ENCODE assay signal across 10 mouse cellular contexts in the genomic region with DNA sequence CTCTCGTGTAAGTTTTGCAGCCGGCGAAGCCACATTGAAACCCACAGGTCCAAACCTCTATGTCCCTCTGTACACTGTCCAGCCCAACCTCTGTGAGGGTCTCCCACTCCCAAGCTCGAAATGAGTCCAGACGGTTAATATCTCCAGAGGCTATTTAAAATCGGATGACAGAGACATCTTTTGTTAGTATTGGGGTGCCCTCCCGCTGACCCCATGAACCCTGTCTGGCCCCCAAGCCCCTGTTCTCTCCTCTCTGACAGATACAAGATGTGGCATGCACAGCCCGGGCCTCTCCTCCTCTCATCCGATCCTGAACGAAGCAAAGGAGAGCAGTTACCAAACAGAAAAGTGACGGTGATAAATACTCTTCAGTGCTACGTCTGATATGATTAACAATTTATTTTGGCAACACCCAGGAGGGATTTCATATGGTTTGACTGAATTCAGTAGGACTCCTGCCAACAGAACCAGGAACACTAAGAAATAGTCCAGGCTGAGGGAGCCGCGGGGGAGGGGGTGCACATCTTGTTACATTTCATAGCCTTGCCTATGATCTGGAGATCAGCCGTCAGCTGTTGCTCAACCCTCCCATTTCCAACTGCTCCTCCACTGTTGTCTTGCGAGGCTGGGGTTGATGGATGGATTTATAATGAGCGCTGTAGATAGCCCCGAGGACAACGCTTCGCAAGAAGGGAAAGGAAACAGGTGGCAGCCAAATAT.
DNase-seq lines count a peak whose midpoint lies in the region; ATAC-seq and TF ChIP-seq lines count a peak whose summit lies in the region.
"Had no signal": no experiment of that assay in that cellular context is flagged by ENCODE, and none has a peak within 500 bp of the region (broad histone marks: within the 10 kb centered on the region; RNA-seq: fewer than 3 reads in every experiment).

No protein-coding gene starts in this region.

- H3K27ac ChIP-seq in lung, embryonic 15.5 days = no peak overlapping the region
- H3K27ac ChIP-seq in forebrain, embryonic 16.5 days (ENCODE audit: low read length) = no peak overlapping the region
- H3K27ac ChIP-seq in midbrain, embryonic 13.5 days = no peak overlapping the region
- H3K27ac ChIP-seq: neural tube, embryonic 13.5 days had no signal

- H3K27me3 ChIP-seq in lung, embryonic 15.5 days = no peaks in the 10 kb centered on the region
- no peaks in the 10 kb centered on the region for H3K27me3 ChIP-seq in forebrain, embryonic 16.5 days (replicated peaks; ENCODE audit: control insufficient read depth, insufficient read depth, low read length)
- H3K27me3 ChIP-seq in midbrain, embryonic 13.5 days = no peaks in the 10 kb centered on the region
- H3K27me3 ChIP-seq: neural tube, embryonic 13.5 days; Patski had no signal

- H3K36me3 ChIP-seq in lung, embryonic 15.5 days = no peaks in the 10 kb centered on the region
- H3K36me3 ChIP-seq in forebrain, embryonic 16.5 days (ENCODE audit: control insufficient read depth, insufficient read depth) = no peaks in the 10 kb centered on the region
- no peaks in the 10 kb centered on the region for H3K36me3 ChIP-seq in midbrain, embryonic 13.5 days
- H3K36me3 ChIP-seq: neural tube, embryonic 13.5 days had no signal

- WGBS in lung, adult 2 months = 39% methylated on average over 20 of the region's 20 CpGs
- WGBS in lung, embryonic 15.5 days = 25% methylated on average over 20 of the region's 20 CpGs
- WGBS in forebrain, embryonic 16.5 days = 79% methylated on average over 20 of the region's 20 CpGs
- 88% methylated on average over 20 of the region's 20 CpGs for WGBS in midbrain, embryonic 13.5 days

- H3K4me1 ChIP-seq in lung, adult 2 months (ENCODE audit: control insufficient read depth, insufficient read depth, low read length) = peaks cover 6% of the 10 kb centered on the region
- H3K4me1 ChIP-seq in lung, embryonic 15.5 days = peaks cover 14% of the 10 kb centered on the region
- H3K4me1 ChIP-seq in forebrain, embryonic 16.5 days (replicated peaks; ENCODE audit: control insufficient read depth, insufficient read depth, low read length) = no peaks in the 10 kb centered on the region
- H3K4me1 ChIP-seq in midbrain, embryonic 13.5 days (replicated peaks) = no peaks in the 10 kb centered on the region

- no peak overlapping the region for H3K9ac ChIP-seq in lung, embryonic 15.5 days
- H3K9ac ChIP-seq in forebrain, embryonic 16.5 days (replicated peaks; ENCODE audit: low read depth, low read length) = no peak overlapping the region
- no peak overlapping the region for H3K9ac ChIP-seq in midbrain, embryonic 13.5 days (replicated peaks)
- H3K9ac ChIP-seq: neural tube, embryonic 13.5 days had no signal

- no peak for TF ChIP-seq POLR2A in lung, adult 2 months (IDR thresholded peaks at IDR 0.05; ENCODE audit: borderline replicate concordance, extremely low read depth, low read depth, low read length)

- peak; percentile 98 for ATAC-seq in lung, embryonic 15.5 days (ENCODE audit: borderline replicate concordance, extremely low read depth, low FRiP score, low TSS enrichment)
- no peak for ATAC-seq in forebrain, embryonic 16.5 days
- ATAC-seq in midbrain, embryonic 13.5 days = no peak
- ATAC-seq: Patski had no signal

- H3K4me3 ChIP-seq in lung, adult 2 months (replicated peaks; ENCODE audit: extremely low read depth, low read depth, low read length) = no peak overlapping the region
- H3K4me3 ChIP-seq in lung, embryonic 15.5 days = no peak overlapping the region
- H3K4me3 ChIP-seq in forebrain, embryonic 16.5 days (replicated peaks; ENCODE audit: low read length) = no peak overlapping the region
- H3K4me3 ChIP-seq in midbrain, embryonic 13.5 days (replicated peaks) = no peak overlapping the region
- H3K4me3 ChIP-seq: neural tube, embryonic 13.5 days had no signal

- no peaks in the 10 kb centered on the region for H3K9me3 ChIP-seq in lung, embryonic 15.5 days
- H3K9me3 ChIP-seq in forebrain, embryonic 16.5 days (ENCODE audit: control insufficient read depth, low read length) = no peaks in the 10 kb centered on the region
- H3K9me3 ChIP-seq in midbrain, embryonic 13.5 days = no peaks in the 10 kb centered on the region
- H3K9me3 ChIP-seq: neural tube, embryonic 13.5 days had no signal

- DNase-seq in lung, adult 18-20 months = peak; percentile 68 to 74
- no peak for DNase-seq in lung, adult 2 months
- DNase-seq in embryo, embryonic 11 days = peak; percentile 47
- peak; percentile 19 to 26 for DNase-seq in heart, postnatal 36 days
- DNase-seq in gastrocnemius, postnatal 4 days (ENCODE audit: low spot score in 2 of 2) = no peak

- H3K4me2 ChIP-seq in lung, embryonic 15.5 days = peak overlapping the region; percentile 32
- H3K4me2 ChIP-seq in forebrain, embryonic 16.5 days (ENCODE audit: low read length) = no peak overlapping the region
- H3K4me2 ChIP-seq in midbrain, embryonic 13.5 days (replicated peaks) = no peak overlapping the region
- H3K4me2 ChIP-seq: neural tube, embryonic 13.5 days had no signal

- intact Hi-C loops in heart, postnatal 36 days (cut with DNase I) = no loop called here

- TF ChIP-seq CTCF in lung, adult 2 months (IDR thresholded peaks at IDR 0.05; ENCODE audit: insufficient read depth, low read length) = no peak

Comparison
In these comparisons a context has a peak if more than half of its experiments do, and no peak if none do; other contexts are left out.
1. DNase-seq: peak in lung, adult 18-20 months (2 of 2), embryo, embryonic 11 days (single experiment) and heart, postnatal 36 days (2 of 2); none in lung, adult 2 months (single experiment) and gastrocnemius, postnatal 4 days (0 of 2).